Mouse (Mus musculus) MEL (cell line): ENCODE measurements around the gene Itsn1.

Experiments used
- CHD2 ChIP-seq: IDR thresholded peaks from 2 replicates; pipeline ENCODE4 v1.6.1; 2011; ENCODE audit warnings: low read length, improper control_type of control experiment
- CTCF ChIP-seq, 3 experiments: IDR thresholded peaks in 2 of 3; conservative IDR thresholded peaks in 1 of 3; 2 replicates each; pipeline ENCODE4 v1.5.1; 2011 to 2012; ENCODE audit warnings: low read length in 3 of 3, low read depth in 2 of 3, mild to moderate bottlenecking in 2 of 3, improper control_type of control experiment in 1 of 3, inconsistent platforms in 1 of 3, mixed read lengths in 1 of 3, moderate library complexity in 1 of 3; ENCODE audit not compliant: control insufficient read depth in 1 of 3, insufficient read depth in 1 of 3, poor library complexity in 1 of 3, severe bottlenecking in 1 of 3
- EP300 ChIP-seq, 2 experiments: IDR thresholded peaks; 2 replicates each; pipeline ENCODE4 v1.6.1; 2011; ENCODE audit warnings: improper control_type of control experiment in 2 of 2, low read length in 2 of 2, low read depth in 1 of 2, mild to moderate bottlenecking in 1 of 2
- KAT2A ChIP-seq: conservative IDR thresholded peaks from 2 replicates; pipeline ENCODE4 v1.6.1; 2012; ENCODE audit warnings: low read depth, low read length, improper control_type of control experiment, inconsistent platforms
- MAX ChIP-seq: IDR thresholded peaks from 2 replicates; pipeline ENCODE4 v1.6.1; 2011; ENCODE audit warnings: low read length, improper control_type of control experiment
- MEF2A ChIP-seq: IDR thresholded peaks from 2 replicates; pipeline ENCODE4 v1.6.1; 2014; ENCODE audit warnings: low read depth, mild to moderate bottlenecking, inconsistent platforms, low read length, improper control_type of control experiment; ENCODE audit not compliant: poor library complexity, insufficient replicate concordance, severe bottlenecking; ENCODE audit errors: extremely low read depth
- MYC ChIP-seq: IDR thresholded peaks from 2 replicates; pipeline ENCODE4 v1.6.1; 2011; ENCODE audit warnings: low read depth, mild to moderate bottlenecking, low read length, improper control_type of control experiment, moderate library complexity
- POLR2A ChIP-seq, 2 experiments: IDR thresholded peaks; 2 replicates each; pipeline ENCODE4 v1.6.1; 2011 to 2012; ENCODE audit warnings: low read length in 2 of 2, mild to moderate bottlenecking in 2 of 2, control low read depth in 1 of 2, improper control_type of control experiment in 1 of 2, low read depth in 1 of 2, moderate library complexity in 1 of 2; ENCODE audit not compliant: control insufficient read depth in 1 of 2, insufficient read depth in 1 of 2, poor library complexity in 1 of 2
- RCOR1 ChIP-seq: IDR thresholded peaks from 2 replicates; pipeline ENCODE4 v1.6.1; 2012; ENCODE audit warnings: low read depth, mild to moderate bottlenecking, inconsistent platforms, low read length, improper control_type of control experiment
- SIN3A ChIP-seq: IDR thresholded peaks from 2 replicates; pipeline ENCODE4 v1.6.1; 2012; ENCODE audit warnings: low read length, improper control_type of control experiment, inconsistent platforms
- TAL1 ChIP-seq: IDR thresholded peaks from 2 replicates; pipeline ENCODE4 v1.6.1; 2012; ENCODE audit warnings: mild to moderate bottlenecking, inconsistent platforms, low read length, moderate library complexity, mixed read lengths
- ZKSCAN1 ChIP-seq: IDR thresholded peaks from 2 replicates; pipeline ENCODE4 v1.6.1; 2012; ENCODE audit warnings: low read depth, mild to moderate bottlenecking, inconsistent platforms, low read length, improper control_type of control experiment, moderate library complexity
- ZNF384 ChIP-seq: IDR thresholded peaks from 2 replicates; pipeline ENCODE4 v1.6.1; 2012; ENCODE audit warnings: low read depth, mild to moderate bottlenecking, inconsistent platforms, low read length, improper control_type of control experiment

GRCm38 (mm10) chr16:91704603-91705340 lies 24.3 kb upstream of the Itsn1 start:
- TF ChIP-seq EP300 (IDR thresholded peaks at IDR 0.05; ENCODE audit: low read depth in 1 of 2, low read length in 2 of 2), result no peak
- TF ChIP-seq CHD2, result no peak
- TF ChIP-seq POLR2A (IDR thresholded peaks at IDR 0.05; ENCODE audit: control insufficient read depth in 1 of 2, insufficient read depth in 1 of 2, low read depth in 1 of 2, low read length in 2 of 2, poor library complexity in 1 of 2), result no peak
- no peak for TF ChIP-seq MAX
- TF ChIP-seq RCOR1, result no peak
- peak in 2 of 3 experiments; percentile 18 to 25; a peak in 2 of 6 replicates for TF ChIP-seq CTCF (IDR thresholded peaks at IDR 0.05 in 2 of 3, conservative IDR thresholded peaks at IDR 0.05 in 1 of 3; ENCODE audit: control insufficient read depth in 1 of 3, insufficient read depth in 1 of 3, low read depth in 2 of 3, low read length in 3 of 3, poor library complexity in 1 of 3, severe bottlenecking in 1 of 3)
- no peak for TF ChIP-seq MEF2A
- no peak for TF ChIP-seq ZNF384
- no peak for TF ChIP-seq ZKSCAN1
- no peak for TF ChIP-seq TAL1
- TF ChIP-seq SIN3A, result no peak
- no peak for TF ChIP-seq KAT2A
- no peak for TF ChIP-seq MYC
